In genomic region chr12:52603695-52604255, GRCm38 (mm10) we compare ENCODE assay signal across 8 mouse cellular contexts.
DNase-seq lines count a peak whose midpoint lies in the region; ATAC-seq and TF ChIP-seq lines count a peak whose summit lies in the region.

No protein-coding gene starts in this region.

- TF ChIP-seq EP300 in liver, embryonic 14.5 days (IDR thresholded peaks at IDR 0.05; ENCODE audit: low read depth) = peak; percentile 38

- no peaks in the 10 kb centered on the region for H3K36me3 ChIP-seq in heart, embryonic 12.5 days
- no peaks in the 10 kb centered on the region for H3K36me3 ChIP-seq in liver, embryonic 14.5 days (replicated peaks; ENCODE audit: control insufficient read depth, insufficient read depth, low read depth)
- H3K36me3 ChIP-seq in neural tube, embryonic 15.5 days = no peaks in the 10 kb centered on the region

- TF ChIP-seq CTCF in embryonic fibroblast, embryonic 13.5 days (IDR thresholded peaks at IDR 0.05; ENCODE audit: borderline replicate concordance, insufficient read depth, low read length) = no peak
- no peak for TF ChIP-seq CTCF in liver, embryonic 14.5 days (IDR thresholded peaks at IDR 0.05; ENCODE audit: low read depth)

- H3K27ac ChIP-seq in embryonic fibroblast, embryonic 13.5 days (ENCODE audit: insufficient read depth, low read length) = peak overlapping the region; percentile 60
- H3K27ac ChIP-seq in heart, embryonic 12.5 days (ENCODE audit: poor library complexity, severe bottlenecking) = peak overlapping the region; percentile 88
- peak overlapping the region; percentile 93 for H3K27ac ChIP-seq in liver, embryonic 14.5 days
- peak overlapping the region; percentile 96 for H3K27ac ChIP-seq in neural tube, embryonic 15.5 days (replicated peaks)

- peak overlapping the region; percentile 78 for H3K4me2 ChIP-seq in heart, embryonic 12.5 days
- H3K4me2 ChIP-seq in liver, embryonic 14.5 days (ENCODE audit: low read depth) = peak overlapping the region; percentile 96
- H3K4me2 ChIP-seq in neural tube, embryonic 15.5 days = peak overlapping the region; percentile 63

- whole genome bisulfite sequencing in heart, embryonic 12.5 days = under 1% methylated on average over 21 of the region's 21 CpGs
- WGBS in liver, embryonic 14.5 days (ENCODE audit: insufficient replicate concordance) = under 1% methylated on average over 21 of the region's 21 CpGs
- under 1% methylated on average over 21 of the region's 21 CpGs for WGBS in neural tube, embryonic 15.5 days

- no peaks in the 10 kb centered on the region for H3K27me3 ChIP-seq in heart, embryonic 12.5 days (replicated peaks)
- H3K27me3 ChIP-seq in liver, embryonic 14.5 days (ENCODE audit: control insufficient read depth, insufficient read depth, low read length) = no peaks in the 10 kb centered on the region
- H3K27me3 ChIP-seq in neural tube, embryonic 15.5 days (replicated peaks) = no peaks in the 10 kb centered on the region

- H3K9ac ChIP-seq in heart, embryonic 12.5 days = peak overlapping the region; percentile 79
- peak overlapping the region; percentile 86 for H3K9ac ChIP-seq in liver, embryonic 14.5 days (replicated peaks)
- peak overlapping the region; percentile 77 for H3K9ac ChIP-seq in neural tube, embryonic 15.5 days (replicated peaks)

- no peak for TF ChIP-seq POLR2A in embryonic fibroblast, embryonic 13.5 days (IDR thresholded peaks at IDR 0.05; ENCODE audit: low read depth, low read length)

- peak; percentile 84 for DNase-seq in cerebellum, adult 11-12 months
- DNase-seq in cerebellum, adult 11 months = no peak
- DNase-seq in kidney, postnatal 14 days = peak; percentile 84
- DNase-seq in liver, embryonic 14.5 days (ENCODE audit: low read depth in 3 of 3, low spot score in 3 of 3) = peak; percentile 51 to 60 (median 54)

- 0 out of 2 replicates have a peak, but pooled peaks cover 2% of the 10 kb centered on the region for H3K4me1 ChIP-seq in embryonic fibroblast, embryonic 13.5 days (ENCODE audit: control insufficient read depth, insufficient read depth, low read length)
- H3K4me1 ChIP-seq in heart, embryonic 12.5 days (replicated peaks) = 0 out of 2 replicates have a peak, but pooled peaks cover 5% of the 10 kb centered on the region
- peaks cover 3 to 8% of the 10 kb centered on the region in 2 experiments; a peak in 3 of 4 replicates for H3K4me1 ChIP-seq in liver, embryonic 14.5 days (replicated peaks; ENCODE audit: control insufficient read depth in 2 of 2, insufficient read depth in 2 of 2, low read length in 1 of 2)
- H3K4me1 ChIP-seq in neural tube, embryonic 15.5 days = peaks cover 14% of the 10 kb centered on the region

- peaks cover 2% of the 10 kb centered on the region; the same call in 1 of the 2 replicates for H3K9me3 ChIP-seq in heart, embryonic 12.5 days (replicated peaks)
- no peaks in the 10 kb centered on the region for H3K9me3 ChIP-seq in liver, embryonic 14.5 days (ENCODE audit: control insufficient read depth, low read length)
- H3K9me3 ChIP-seq in neural tube, embryonic 15.5 days (replicated peaks) = no peaks in the 10 kb centered on the region

- peak; percentile 22 for ATAC-seq in activated CD4-positive, CD25-positive, alpha-beta regulatory T cell, adult 4 months
- ATAC-seq in heart, embryonic 12.5 days (ENCODE audit: insufficient number of reproducible peaks, low FRiP score) = peak; percentile 84
- peak; percentile 80 for ATAC-seq in liver, embryonic 14.5 days (ENCODE audit: insufficient read depth)
- peak; percentile 92 for ATAC-seq in neural tube, embryonic 15.5 days (ENCODE audit: low FRiP score)

- H3K4me3 ChIP-seq in embryonic fibroblast, embryonic 13.5 days (ENCODE audit: insufficient read depth, low read length) = peak overlapping the region; percentile 75
- H3K4me3 ChIP-seq in heart, embryonic 12.5 days = peak overlapping the region; percentile 91
- peak overlapping the region; percentile 74 to 98 for H3K4me3 ChIP-seq in liver, embryonic 14.5 days (ENCODE audit: insufficient read depth in 1 of 2, low read depth in 2 of 2, low read length in 2 of 2)
- H3K4me3 ChIP-seq in neural tube, embryonic 15.5 days (replicated peaks) = peak overlapping the region; percentile 81

Comparison
In these comparisons a context has a peak if more than half of its experiments do, and no peak if none do; other contexts are left out.
1. ATAC-seq: peak in every context shown above with its lines; median percentile 92 in neural tube, embryonic 15.5 days; 84 in heart, embryonic 12.5 days; 80 in liver, embryonic 14.5 days; 22 in activated CD4-positive, CD25-positive, alpha-beta regulatory T cell, adult 4 months.